Mouse (Mus musculus): Measurements from ENCODE around the gene Abtb1.

Gene Abtb1

DNA sequence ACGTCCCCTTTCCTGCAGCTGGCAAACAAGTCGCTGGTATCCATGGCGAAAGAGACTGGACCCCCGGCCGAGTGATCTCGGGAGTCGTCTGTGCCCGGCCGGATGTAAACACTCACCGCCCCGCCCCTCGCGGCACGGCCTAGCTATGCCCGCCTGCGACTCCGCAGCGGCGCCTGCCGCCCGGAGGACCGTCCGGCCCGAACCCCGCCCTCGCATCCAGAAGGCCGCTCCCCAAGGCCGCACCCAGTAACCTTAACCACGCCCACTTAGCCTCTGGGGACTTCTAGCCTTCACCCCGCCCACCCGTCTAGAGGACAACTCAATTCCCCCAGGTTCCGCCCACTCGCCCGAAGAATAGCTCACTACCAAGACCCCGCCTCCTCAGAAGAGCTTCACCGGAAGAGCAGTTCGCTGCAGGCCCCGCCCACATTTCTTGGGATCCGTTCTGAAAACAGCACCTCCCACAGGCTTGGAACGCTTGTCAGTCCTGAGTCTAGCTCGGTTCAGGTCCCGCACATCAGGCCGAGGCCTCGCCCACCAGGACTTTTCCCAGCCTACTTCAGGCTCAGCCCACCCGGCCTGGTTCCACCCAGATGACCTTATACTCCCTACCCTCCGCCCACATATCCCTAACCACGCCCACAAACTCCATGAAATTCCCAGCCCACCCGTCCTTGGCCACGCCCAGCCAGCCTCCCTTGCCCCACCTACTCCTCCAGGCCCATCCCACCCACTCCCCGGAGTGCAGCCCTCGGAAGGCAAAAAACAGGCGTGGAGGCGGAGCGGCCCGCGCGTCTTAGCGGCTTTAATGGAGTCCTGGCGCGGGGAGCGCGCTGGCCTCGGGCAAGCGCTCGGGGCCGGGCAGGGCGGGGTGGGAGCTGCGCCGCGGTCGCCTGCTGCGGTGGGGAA lies at the start of gene Abtb1:
Gene Abtb1 (minus strand): TSS at position 204 of the 909 bp plus-strand sequence.
- TF ChIP-seq GATA4 (IDR thresholded peaks at IDR 0.05; ENCODE audit: insufficient replicate concordance, low read length): peak; percentile 10; the same call in 1 of the 2 replicates

GRCm38 (mm10) chr6:88890832-88891231 lies 49.0 kb upstream of the Abtb1 start:
- no peak for TF ChIP-seq GATA4 (IDR thresholded peaks at IDR 0.05; ENCODE audit: insufficient replicate concordance, low read length)

DNA sequence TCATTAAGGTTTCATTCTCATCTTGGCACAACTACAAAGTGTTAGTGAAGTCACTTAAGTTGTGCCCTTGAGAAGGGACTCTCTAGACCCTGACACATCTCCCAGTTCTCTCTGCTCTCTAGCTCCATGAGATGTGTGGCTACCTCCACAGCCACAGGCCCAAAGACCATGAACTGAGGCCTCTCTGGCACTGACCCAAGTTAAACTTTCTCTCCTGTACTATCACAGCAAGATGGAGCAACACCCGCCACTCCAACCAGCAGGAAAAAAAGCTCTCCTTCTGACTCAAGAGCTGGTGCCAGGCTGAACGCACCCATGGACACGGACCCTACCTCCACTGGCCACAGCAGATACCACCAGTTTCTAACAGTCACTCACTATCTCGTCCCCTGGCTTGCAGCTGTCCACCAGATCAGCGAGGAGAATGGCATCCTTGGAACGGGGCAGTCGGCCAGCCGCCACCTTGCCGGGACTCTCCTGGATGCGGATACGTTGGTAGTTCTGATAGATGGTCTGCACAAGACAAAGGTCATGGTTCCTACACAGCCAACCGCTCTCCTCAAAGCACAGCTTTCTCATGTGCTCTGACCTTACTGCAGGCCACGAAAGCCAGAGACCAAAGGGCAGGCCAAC lies 47.7 kb upstream of the Abtb1 start:
- TF ChIP-seq GATA4 (IDR thresholded peaks at IDR 0.05; ENCODE audit: insufficient replicate concordance, low read length): no peak

- TF ChIP-seq GATA4 (IDR thresholded peaks at IDR 0.05; ENCODE audit: insufficient replicate concordance, low read length): no peak
These were observed 44.7 kb upstream of the Abtb1 start for GRCm38 (mm10) chr6:88886417-88886967.

DNA sequence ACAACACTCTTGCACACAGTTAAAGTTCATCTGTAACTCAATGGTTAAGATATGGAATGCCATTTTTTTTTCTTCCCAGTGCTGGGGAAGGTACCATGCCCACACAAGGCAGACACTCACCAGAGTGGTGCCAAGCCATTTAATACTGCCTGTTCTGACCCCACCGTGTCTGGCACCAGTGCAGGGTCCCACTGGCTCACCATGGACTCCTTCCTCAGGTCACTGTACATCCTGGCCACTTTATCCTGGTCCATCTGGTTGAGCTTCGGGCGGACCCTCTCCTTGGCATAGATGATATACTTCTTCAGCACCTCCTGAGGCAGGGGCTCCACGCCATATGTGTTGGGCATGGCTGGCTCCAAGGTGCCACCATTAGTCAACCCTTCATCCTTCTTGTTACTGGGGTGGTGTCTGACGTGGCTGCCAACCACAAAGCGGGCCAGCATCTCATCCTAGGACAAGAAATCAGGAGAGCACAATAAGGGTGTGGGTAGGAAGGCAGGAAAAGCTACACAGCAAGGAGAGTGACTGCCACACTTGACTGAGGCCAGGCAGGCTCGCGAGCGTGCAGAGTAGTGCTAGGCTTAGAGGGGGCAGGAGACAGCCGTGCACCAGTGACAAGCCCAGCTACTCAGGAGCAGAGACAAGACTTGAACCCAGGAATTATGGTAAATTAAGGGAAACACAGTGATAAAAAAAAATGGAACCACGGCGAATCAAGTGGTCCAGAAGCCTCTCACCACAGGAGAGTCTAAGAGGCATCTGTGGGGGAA lies 44.0 kb upstream of the Abtb1 start:
- no peak for TF ChIP-seq GATA4 (IDR thresholded peaks at IDR 0.05; ENCODE audit: insufficient replicate concordance, low read length)

DNA sequence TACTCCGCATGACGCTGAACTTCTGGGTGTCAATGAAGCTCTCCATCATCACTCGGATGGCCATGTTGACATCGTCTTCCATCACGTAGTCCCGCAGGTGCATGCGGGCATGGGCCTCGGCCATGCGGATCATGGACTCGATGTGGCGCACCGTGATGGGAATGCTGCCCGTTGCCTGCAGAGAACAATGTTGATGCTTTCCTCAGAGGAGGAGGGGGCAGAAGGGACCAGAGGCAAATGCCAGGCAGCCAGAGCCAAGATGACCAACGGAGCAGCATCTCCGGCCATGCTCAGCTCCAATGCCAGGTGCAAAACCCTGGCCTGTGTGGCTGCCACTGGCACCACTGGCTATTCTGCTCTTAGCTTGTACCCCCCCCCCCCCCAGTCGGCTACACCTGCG lies 42.9 kb upstream of the Abtb1 start:
- TF ChIP-seq GATA4 (IDR thresholded peaks at IDR 0.05; ENCODE audit: insufficient replicate concordance, low read length): no peak

GRCm38 (mm10) chr6:88884195-88884594 lies 42.4 kb upstream of the Abtb1 start:
- TF ChIP-seq GATA4 (IDR thresholded peaks at IDR 0.05; ENCODE audit: insufficient replicate concordance, low read length): no peak

DNA sequence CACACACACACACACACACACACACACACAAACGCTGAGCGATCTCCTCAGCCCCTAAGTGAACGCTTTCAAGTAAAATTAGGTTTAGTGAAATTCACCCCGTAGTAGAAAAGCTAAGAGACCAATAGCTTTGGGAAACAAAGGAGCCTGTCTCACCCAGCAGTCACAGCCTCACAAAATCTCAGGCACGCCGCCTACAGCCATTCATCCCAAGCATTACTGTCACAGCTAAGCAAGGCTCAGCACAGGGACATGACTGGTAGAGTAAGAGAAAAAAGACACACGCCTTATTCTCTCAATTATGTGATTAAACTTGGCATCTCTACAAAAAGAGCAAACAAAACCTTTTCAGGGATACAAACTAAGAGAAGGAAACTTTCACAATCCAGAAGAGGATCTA lies 39.5 kb upstream of the Abtb1 start:
- TF ChIP-seq GATA4 (IDR thresholded peaks at IDR 0.05; ENCODE audit: insufficient replicate concordance, low read length): no peak

DNA sequence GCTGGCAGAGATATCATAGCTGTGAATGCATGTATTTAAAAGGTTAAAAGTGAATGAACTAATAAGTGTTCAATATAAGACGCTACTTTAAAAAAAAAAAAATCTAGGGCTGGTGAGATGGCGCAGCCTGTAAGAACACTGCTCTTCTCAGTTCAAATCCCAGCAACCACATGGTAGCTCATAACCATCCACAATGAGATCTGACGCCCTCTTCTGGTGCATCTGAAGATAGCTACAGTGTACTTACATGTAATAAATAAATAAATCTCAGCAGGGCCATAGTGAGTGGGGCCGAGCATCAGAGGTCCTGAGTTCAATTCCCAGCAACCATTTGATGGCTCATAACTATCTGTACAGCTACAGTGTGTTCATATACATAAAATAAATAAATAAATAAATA lies 37.7 kb upstream of the Abtb1 start:
- no peak for TF ChIP-seq GATA4 (IDR thresholded peaks at IDR 0.05; ENCODE audit: insufficient replicate concordance, low read length)

DNA sequence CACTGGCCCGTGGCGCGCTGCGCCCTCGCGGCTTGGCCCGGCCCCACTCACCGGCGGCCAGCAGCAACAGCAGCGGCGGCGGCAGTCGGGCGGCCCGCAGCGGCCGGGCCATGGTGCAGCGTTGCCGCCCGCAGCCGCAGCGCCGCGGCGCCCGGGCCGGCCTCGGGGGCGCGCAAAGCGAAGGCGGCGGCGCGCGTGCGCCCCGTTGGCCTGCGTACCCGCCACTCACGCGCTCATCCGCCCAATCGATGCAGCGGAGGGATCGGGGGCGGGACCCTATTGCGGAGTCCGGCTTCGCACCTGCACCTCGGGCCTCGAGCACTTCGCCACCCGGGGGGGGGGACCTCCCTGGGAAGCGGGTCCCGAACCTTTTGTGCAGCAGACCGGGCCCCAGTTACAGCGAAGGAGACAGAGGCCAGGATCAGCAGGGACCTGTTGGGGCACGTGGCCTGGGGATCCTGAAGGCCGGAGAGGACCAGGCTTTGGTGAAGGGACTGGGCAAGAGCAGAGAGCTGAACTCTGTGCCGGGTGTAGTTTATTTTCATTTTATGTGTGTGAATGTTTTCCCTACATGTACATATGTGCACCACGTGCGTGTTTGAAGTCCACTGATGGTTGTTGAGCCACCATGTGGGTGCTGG lies 33.2 kb upstream of the Abtb1 start, which contains the start of gene Podxl2:
Gene Podxl2 (minus strand): TSS at position 177 of the 641 bp plus-strand sequence.
- no peak for TF ChIP-seq GATA4 (IDR thresholded peaks at IDR 0.05; ENCODE audit: insufficient replicate concordance, low read length)

GRCm38 (mm10) chr6:88873965-88874867 lies 32.4 kb upstream of the Abtb1 start:
- TF ChIP-seq GATA4 (IDR thresholded peaks at IDR 0.05; ENCODE audit: insufficient replicate concordance, low read length): no peak

- no peak for TF ChIP-seq GATA4 (IDR thresholded peaks at IDR 0.05; ENCODE audit: insufficient replicate concordance, low read length)
These were observed 31.0 kb upstream of the Abtb1 start for GRCm38 (mm10) chr6:88872811-88873210.

GRCm38 (mm10) chr6:88871546-88871945 lies 29.8 kb upstream of the Abtb1 start:
- TF ChIP-seq GATA4 (IDR thresholded peaks at IDR 0.05; ENCODE audit: insufficient replicate concordance, low read length): no peak

DNA sequence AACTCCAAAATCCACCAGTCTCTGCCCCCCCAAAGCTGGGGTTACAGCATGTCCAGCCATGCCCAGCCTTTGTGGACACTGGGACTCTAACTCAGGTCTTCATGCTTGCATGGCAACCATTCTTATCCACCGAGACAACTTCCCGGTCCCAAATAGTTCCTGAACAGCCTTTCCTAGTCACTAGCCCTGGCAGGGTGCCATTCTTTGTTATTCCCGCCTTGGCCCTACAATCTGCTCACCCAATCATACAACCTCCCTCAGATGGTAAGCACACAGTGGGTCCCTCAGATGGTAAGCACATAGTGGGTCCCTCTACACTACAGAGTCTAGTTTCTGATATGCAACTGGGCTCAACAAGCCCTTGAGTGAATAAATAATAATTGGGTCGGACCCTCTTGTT lies 28.8 kb upstream of the Abtb1 start:
- TF ChIP-seq GATA4 (IDR thresholded peaks at IDR 0.05; ENCODE audit: insufficient replicate concordance, low read length): no peak

All from liver, adult (tissue).